Mouse (Mus musculus): Measurements from ENCODE around the gene Prss27. TPM values are rescaled to one million over a fixed set of nuclear protein-coding genes. Genes with fewer than 3 reads are reported as not detected.

Gene Prss27
- total RNA-seq (2021) = not detected

DNA sequence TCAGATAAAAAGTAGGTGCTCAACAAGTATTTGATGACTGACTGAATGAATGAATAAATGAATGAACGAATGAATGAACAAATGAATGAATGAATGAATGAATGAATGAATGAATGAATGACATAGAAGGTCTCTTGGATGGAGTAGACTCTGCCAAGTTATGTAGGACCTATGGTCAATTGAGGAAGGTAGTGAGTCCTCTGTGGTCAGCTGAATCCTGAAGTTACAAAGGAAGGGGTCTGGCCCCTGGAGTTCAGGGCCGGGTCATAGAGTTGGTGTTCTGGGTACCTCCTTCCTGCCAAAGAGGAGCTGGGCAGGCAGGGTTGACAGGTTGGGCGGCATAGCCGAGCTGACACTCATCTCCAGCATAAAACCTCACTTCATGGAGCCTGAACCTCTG is at the start of gene Prss27:
Gene Prss27 (plus strand): TSS at position 301 of the 400 bp plus-strand sequence.
- no peak for DNase-seq (ENCODE audit: low spot score)
- intact Hi-C loops (cut with DNase I) = no loop called here

DNA sequence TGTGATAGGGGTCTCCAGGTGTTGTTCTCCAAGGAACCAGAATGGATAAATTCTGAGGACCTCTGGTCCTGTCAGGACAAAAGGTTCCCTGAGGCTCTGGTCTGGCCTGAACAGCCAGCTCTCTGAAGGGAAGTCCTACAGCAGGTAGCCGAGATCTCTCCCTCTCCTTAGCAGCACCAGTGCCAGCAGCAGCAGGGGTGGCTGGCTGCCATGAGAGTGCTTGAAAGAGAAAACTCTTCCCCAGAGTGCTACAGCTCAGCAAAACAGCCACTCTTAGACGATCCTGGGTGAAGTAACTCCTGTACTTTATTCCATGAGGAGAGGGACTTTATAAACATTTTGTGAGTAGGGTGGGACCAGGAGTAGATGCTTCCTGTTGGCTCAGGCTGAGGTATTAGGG is 48.1 kb upstream of the Prss27 start:
- no peak for DNase-seq (ENCODE audit: low spot score)
- intact Hi-C loops (cut with DNase I) = no loop called here

DNA sequence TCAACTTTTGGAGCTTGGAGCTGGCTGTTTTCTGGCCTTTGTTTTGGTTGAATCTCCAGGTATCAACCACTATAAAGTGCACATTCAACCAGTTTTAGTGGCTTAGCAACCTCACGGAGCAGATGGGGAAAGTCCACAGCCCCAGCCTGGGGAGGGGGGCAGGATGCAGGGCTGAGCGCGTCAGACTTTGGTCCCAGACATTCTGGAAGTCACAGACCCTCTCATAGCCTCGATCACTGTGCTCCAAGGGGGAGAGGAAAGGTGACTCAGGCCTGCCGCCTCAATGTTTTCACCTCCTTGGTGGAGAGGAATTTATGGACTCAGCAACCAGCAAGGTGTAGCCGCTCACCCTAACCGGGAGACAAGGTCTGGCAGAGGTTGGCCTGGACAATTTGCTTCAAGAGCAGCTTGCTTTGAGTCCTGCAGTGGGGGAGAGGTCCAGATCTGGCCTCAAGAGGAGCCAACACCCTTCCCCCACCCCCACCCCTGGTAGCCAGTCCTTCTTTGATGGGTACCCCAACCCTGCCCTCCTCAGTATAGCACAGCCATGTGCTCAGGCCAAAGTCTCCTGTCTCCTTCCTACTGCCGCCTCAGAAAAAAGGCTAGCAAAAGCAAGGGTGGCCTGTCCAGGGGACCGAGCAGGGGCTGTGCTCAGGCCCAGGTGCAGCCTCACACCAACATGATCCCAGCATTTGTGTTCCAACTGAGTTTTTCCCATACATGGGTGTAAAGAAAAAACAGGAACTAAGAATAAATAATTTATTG is 45.0 kb upstream of the Prss27 start:
- intact Hi-C loops (cut with DNase I) = no loop called here
- no peak for DNase-seq (ENCODE audit: low spot score)

DNA sequence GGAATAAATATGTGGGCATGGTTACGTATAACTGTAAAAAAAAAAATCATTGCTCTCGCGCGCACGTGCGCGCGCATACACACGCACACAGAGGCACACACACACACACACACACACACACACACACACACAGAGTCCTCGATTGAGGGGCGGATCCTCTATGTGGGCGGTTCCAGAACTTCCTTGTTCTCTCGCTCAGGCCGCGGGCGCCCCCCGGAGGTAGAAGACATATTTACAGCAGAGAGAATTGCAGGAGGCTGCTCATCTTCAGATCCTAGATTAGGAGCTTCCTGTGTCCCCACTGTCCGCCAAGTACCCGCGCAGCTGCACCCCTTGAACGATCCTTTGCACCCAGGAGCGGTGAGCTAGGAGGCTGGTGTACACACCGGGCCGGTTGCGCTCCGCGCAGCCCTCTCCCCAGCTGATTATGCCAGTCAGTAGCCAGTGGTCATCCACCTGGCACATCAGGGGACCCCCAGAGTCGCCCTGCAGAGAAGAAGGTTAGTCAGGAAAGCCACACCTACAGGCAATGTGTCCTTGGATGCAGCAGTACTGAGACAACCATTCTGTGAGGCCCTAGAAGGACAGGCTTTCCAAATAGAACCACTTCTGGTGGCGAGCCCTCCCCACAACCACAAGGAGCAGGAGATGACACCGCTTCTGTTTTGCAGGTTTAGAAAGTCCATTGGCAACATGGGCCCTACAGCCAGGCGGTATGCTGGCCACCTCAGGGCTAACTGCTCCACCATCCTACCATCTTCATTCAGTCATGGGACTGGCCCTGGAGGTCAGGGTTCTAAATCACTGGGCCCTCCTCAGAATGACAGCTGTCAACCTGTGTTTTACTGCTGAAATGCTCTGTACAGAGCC is 44.1 kb upstream of the Prss27 start:
- intact Hi-C loops (cut with DNase I) = no loop called here
- peak; percentile 67 for DNase-seq (ENCODE audit: low spot score)

DNA sequence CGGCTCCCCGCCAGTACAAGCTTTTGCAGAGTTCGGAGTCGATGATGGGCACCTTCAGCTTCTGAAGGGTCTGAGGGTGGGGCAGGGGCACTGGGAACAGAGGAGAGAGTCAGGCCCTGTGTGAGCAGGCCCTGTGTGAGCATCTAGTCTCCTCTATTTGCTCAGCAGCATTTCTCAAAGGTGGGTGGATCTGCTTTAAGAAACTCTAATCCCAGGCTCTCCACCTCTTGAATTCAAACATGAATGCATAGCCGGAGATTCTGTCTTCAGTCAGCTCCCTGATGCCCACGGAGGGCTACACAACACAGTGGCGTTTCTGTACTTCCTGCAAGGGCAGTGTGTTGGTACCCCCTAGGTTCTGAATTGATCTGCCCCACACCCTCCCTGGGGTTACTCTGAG is 43.3 kb upstream of the Prss27 start:
- intact Hi-C loops (cut with DNase I) = no loop called here

DNA sequence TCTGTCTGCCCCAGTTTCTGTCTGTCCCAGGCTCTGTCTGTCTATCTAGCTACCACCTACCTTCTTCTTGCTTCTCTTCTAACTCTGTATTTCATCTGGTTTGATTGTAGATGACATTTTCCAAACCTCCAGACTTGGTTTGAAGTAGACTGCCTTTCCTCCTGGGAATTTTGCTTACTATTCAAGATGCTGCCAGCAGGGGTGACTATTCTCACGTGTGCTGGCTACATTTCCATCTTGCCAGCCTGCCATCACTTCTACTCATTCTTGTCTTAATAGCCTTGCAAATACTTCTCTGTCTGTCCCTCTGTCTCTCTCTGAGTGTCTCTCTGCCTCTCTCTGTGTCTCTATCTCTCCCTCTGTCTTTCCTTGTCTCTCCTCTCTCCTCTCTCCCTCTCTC is 42.5 kb upstream of the Prss27 start:
- no peak for DNase-seq (ENCODE audit: low spot score)
- intact Hi-C loops (cut with DNase I) = no loop called here

More for the DNA sequence above, 43.3 kb upstream of the Prss27 start:
- DNase-seq (ENCODE audit: low spot score) = no peak

DNA sequence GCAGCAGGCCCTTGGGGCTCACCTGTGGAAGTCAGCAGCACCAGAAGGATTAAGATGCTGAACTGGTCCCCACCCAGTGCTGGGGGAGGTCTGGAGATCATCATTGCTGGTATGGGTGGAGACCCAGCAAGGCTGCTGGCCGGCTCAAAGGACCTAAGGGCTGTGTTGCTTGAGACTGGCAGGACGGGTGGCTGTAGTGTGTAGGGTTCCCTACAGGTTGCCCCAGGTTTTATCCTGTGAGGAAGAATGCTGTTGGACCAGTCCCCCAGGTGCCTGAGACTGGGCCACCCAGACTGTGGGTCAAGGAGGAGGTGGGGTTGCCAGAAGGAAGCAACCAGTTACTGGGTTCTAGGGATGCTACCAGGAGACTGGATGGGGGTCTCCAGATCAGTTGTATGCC is 40.0 kb upstream of the Prss27 start, which contains the start of gene Prss22:
Gene Prss22 (minus strand): TSS at position 200 of the 400 bp plus-strand sequence.
- intact Hi-C loops (cut with DNase I) = no loop called here
- no peak for DNase-seq (ENCODE audit: low spot score)

DNA sequence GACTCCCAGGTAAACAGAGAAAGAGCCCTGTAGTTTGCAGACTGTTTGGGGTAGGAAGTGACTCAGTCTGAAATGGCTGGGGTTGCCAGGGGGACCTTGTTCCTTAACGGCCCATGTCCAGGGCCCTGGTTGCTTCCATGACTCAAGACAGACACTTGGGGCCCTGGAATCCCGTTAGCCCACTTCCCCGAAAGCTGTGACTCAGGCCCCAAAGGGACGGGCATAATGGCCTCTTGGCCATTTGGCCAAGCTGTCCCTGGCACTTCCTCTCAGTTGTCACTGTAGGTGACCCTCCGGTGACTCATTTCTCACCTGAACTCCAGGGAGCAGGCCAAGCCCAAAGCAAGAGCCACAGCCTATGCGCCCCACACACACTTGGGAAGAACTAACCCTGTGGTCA is 39.6 kb upstream of the Prss27 start:
- intact Hi-C loops (cut with DNase I) = no loop called here
- DNase-seq (ENCODE audit: low spot score) = no peak

DNA sequence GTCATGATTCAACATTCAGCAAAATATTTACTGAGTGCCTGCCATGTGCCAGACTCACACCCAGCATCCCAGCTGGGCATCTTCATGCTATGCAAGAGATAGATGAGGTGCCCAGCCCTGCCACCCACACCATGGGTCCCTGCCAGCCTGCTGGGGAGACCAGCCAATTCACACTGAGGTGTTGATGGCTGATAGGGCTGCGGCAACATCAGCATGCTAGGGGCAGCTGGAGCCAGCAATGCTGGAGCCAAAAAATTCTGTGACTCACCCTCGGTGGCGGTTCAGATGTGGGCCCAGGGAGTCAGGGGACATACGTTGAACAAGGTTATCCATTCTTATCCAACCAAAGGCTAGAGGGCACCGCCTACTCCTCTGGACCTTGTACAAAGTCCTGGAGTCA is 37.5 kb upstream of the Prss27 start:
- intact Hi-C loops (cut with DNase I) = no loop called here
- peak; percentile 57 for DNase-seq (ENCODE audit: low spot score)

DNA sequence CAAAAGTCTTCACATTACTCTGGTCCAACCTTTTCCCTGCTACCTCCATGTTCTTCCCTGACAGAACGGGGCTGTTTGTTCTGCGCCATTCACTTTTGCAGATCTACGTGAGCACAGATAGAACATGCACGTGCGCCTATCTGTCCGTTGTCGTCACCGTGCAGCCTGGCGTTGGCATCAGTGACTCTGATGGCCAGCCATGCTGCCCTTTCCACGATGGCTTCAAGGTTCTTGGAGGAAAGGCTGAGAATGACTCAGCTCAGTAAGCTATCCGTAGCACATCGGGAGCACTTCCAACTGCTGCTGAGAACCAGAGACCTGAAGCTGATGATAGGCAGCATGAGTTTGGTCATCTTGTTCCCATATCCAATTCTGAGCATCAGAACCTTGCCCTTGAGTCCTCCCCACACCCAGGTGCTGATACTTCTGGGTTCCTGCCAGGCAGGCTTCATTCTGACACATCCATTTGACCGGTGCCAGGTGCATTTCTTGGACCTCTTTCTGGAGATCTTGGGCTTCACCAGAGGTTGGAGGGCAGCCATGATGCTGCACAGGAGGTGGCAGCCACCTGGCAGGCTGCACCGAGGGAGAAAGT is 33.8 kb upstream of the Prss27 start:
- DNase-seq (ENCODE audit: low spot score) = no peak
- intact Hi-C loops (cut with DNase I) = no loop called here

DNA sequence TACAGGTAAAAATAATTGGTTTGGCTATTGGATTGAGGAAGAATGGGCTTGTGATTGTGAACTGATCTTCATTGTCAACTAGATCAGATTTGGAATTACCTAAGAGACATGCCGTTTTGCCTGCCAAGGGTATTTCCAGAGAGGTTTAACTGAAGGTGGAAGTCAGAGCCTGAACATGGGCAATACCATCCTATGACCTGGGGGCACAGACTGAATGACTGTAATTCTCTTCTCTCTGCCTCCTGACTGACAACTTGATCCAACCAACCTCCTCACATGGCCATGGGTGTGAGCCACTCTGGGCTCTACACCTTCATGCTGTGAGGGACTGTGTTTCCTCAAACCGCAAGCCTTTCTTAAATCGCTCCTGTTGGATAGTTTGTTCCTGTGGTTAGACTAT is 32.9 kb upstream of the Prss27 start:
- DNase-seq (ENCODE audit: low spot score) = no peak
- intact Hi-C loops (cut with DNase I) = no loop called here

DNA sequence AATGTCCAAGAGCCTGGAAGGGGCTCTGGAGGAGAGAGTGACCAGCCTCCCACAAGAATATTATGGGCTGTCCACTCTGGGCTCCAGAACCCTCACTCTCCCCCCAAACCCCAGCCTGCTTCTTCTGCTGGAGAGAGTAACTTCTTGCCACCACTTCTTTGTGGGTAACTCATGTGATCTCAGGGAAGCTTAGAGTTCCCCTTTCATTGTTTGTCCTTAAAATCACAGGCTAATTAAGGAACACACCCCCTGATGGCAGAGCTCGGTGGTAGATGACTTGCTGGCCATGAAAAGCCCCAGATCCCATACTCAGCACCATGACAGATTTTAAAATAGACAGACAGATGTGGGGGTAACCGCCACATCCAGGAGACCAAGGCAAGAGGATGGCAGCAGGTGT is 31.0 kb upstream of the Prss27 start:
- no peak for DNase-seq (ENCODE audit: low spot score)
- intact Hi-C loops (cut with DNase I) = no loop called here

DNA sequence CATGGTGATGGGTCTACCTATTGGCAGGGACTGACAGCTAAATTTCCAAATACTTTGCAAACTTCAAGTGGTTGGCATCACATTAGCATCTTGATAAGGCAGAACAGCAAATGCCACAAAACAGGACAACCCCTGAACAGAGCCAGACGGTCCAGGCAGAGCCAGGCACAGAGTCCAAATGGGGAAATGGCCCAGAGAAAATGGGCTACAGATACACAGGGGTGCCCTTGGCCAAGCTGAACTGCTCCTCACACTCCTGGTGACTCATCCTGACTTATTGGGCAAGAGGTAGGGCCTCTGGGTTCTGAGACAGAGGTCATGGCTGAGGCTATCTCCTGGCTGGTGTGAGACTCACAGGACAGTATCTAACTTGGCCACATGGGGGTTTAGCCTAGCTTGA is 30.6 kb upstream of the Prss27 start:
- intact Hi-C loops (cut with DNase I) = no loop called here
- DNase-seq (ENCODE audit: low spot score) = no peak

DNA sequence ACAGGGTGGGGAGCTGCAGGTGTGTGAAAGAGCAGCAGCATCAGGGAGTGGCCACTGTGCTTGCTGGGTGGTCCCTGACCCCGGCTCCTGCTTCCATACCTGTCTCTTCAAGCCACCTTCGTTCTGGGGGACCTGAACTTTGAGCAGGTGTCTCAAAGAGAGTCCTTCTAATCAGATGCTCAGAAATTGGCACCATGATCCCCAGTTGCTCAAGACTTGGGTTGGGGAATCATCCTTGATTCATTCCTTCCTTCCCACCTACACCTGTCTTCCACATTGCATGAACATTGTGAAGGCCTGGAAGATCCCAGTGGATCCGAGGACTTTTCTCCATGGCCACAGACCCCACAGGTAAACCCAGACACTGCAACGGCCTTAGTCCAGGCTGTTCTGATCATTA is 29.8 kb upstream of the Prss27 start:
- DNase-seq (ENCODE audit: low spot score) = no peak
- intact Hi-C loops (cut with DNase I) = no loop called here

DNA sequence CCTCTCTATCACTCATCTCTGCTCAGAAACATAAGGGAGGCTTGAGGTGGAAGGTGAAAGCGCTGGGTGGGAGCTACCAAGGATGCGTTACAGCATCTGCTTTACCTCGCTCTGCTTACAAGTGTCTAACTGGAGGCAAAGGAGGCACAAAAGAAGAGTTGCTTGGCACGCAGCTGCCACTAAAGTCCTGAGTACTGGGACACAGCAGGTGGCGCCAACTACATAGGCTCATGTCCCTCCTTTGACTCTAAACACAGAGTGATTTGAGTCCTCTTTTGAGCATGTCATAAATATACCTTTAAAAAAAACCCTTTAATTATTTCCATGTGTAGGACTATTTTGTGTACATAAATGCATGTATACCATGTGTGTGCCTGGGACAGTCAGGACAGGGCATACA is 28.3 kb upstream of the Prss27 start:
- DNase-seq (ENCODE audit: low spot score) = no peak
- intact Hi-C loops (cut with DNase I) = loop anchor here (5.0 kb wide), 1 partner anchor 42 kb away; no protein-coding TSS in a partner anchor

DNA sequence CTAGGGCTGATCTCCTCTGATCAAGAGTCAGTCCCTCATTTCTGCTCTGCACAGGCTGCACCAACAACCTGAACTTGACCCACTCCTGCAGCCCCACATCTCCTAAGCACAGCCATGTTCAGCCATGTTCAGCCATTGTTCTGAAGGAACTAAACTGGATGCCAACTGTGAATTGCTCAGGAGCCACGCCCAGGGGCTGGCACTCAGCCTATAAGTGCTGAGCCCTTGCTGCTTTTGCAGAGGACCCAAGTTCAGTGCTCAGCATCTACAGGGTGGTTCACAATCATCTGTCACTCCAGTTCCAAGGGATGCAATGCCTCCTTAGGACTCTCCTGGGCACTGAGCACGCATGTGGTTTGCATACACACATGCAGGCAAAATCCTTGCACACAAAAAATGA is 25.0 kb upstream of the Prss27 start:
- intact Hi-C loops (cut with DNase I) = loop anchor here (5.0 kb wide), 1 partner anchor 46 kb away; no protein-coding TSS in a partner anchor

DNA sequence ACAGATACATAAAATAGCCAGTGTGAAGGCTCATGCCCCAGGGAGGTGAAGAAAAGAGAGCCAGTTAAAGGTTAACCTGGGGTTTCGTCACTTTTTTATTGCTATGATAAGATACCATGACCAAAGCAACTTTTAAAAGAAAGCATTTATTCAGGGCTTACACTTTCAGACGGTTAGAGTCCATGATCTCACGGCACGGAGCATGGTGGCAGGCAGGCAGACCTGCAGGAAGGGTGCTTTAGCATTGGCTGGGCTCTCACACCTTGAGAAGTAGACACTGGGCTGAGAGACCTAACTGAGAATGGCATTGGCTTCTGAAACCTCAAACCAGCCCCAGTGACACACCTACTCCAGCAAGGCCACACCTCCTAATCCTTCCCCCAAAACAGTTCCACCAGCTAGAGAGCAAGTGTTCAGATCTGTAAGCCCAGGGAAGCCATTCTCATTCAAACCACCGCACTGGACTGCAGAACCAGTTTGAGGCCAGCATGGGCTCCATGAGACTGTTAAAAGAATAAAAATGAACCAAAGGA is 23.4 kb upstream of the Prss27 start:
- intact Hi-C loops (cut with DNase I) = loop anchor here (5.0 kb wide), 1 partner anchor 47 kb away; no protein-coding TSS in a partner anchor
- DNase-seq (ENCODE audit: low spot score) = no peak

More for the DNA sequence above, 25.0 kb upstream of the Prss27 start:
- no peak for DNase-seq (ENCODE audit: low spot score)

DNA sequence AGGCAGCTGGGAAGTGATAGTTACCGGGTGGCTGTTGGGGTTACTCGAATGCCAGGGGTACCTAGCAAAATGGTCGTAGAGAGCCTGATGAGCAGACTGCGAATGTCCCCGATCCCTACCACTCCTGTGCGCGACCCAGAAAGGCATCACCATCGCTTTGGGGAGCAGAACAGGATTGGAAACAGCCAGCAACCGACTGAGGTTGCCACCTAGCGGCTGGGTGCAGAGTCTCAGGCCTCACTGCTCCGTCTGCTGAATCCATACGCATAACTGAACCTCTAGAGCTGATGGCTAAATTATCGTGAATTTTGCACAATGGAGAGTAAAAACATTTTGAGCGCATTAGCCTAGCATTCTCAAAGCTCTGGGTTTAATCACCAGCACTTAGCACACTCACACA is 22.2 kb upstream of the Prss27 start:
- intact Hi-C loops (cut with DNase I) = no loop called here
- no peak for DNase-seq (ENCODE audit: low spot score)

DNA sequence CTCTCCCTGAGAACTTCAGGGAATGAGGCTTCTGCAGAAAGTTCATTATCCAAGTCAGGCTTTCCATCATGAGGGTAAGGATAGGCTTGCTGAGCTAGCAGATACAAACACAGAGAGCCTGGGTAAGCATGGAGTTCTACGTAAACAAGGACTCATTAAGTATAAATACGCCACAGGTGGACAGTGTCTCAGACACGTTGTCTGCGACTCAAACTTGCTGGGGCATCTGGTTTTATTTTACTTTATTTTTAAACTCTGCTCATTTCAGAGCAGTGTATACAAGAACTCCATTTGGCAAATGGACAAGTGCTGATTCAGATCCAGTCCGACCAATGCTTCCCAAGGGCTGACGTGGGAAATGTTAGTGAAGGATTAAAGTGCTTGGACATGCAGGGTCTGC is 17.2 kb upstream of the Prss27 start:
- intact Hi-C loops (cut with DNase I) = no loop called here
- DNase-seq (ENCODE audit: low spot score) = no peak

DNA sequence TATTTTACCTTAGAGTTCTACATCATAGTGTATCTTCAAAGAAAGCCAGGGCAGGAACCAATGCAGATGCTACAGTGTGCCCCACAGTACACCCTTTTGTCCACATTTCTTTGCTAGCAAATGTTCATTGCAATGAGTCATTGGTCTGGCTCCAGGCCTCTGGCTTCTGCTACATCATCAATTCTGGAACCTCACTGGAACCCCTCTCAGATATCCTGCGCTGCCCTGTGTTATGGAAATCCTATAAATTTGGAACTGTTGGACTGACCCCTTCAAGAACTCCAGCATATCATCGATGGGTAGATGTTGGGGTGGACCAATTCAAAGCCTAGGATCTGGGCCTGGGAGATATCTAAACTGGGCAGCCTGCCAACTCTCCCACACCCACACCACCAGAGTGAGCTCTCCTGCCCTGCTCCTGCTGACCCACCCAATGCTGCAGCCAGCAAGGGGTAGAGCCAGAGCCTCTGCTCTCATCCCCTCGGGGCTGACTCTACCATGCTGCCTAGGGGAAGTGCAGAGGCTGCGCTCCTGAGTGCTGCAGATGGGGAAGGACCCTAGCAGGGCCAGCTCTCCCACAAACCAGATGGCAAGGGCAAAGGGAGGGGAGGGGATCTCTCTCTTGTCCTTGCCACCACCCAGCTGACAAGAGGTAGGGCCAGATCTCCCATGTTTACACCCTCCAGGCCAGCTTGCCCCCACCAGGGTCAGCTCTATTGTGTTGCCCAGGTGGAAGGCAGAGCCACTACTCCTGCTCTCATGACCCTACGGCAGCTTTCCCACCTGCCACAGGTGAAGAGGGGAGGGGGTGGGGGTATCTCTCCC is 16.4 kb upstream of the Prss27 start:
- intact Hi-C loops (cut with DNase I) = no loop called here
- no peak for DNase-seq (ENCODE audit: low spot score)

Measured in heart, postnatal 25 days (tissue).